Mouse (Mus musculus) limb, embryonic 14.5 days (tissue): ENCODE measurements around the gene Pgam5. TPM values are rescaled to one million over a fixed set of nuclear protein-coding genes. Genes with fewer than 3 reads are reported as not detected.

Experiments
- ATAC-seq: fragments of 200-750 bp; cut with Nextera tagmentation; 2 replicates; pipeline ENCODE4 v1.8.0; 2017; ENCODE audit warnings: low read depth, moderate number of reproducible peaks, moderate TSS enrichment; ENCODE audit not compliant: low FRiP score
- DNase-seq: peaks from one replicate; pipeline ENCODE4 v3.0.0-alpha.2; 2015; ENCODE audit warnings: low spot score
- H3K27ac ChIP-seq: fragments of 300-500 bp; sonication (generic); replicated peaks from 2 replicates; pipeline ENCODE4 v1.5.1; 2014; ENCODE audit warnings: low read depth, mild to moderate bottlenecking, low read length, moderate library complexity, mixed read lengths
- H3K27me3 ChIP-seq: fragments of 300-500 bp; sonication (generic); 2 replicates; pipeline ENCODE4 v1.6.1; 2014; ENCODE audit warnings: low read length, mixed read lengths; ENCODE audit not compliant: control insufficient read depth, insufficient read depth
- H3K36me3 ChIP-seq: fragments of 300-500 bp; sonication (generic); 2 replicates; pipeline ENCODE4 v1.6.1; 2014; ENCODE audit warnings: mild to moderate bottlenecking, low read length, moderate library complexity, mixed read lengths; ENCODE audit not compliant: control insufficient read depth, insufficient read depth
- H3K4me1 ChIP-seq: fragments of 300-500 bp; sonication (generic); 2 replicates; pipeline ENCODE4 v1.6.1; 2014; ENCODE audit warnings: antibody characterized with exemption, low read length, mixed read lengths; ENCODE audit not compliant: control insufficient read depth, insufficient read depth
- H3K4me2 ChIP-seq: fragments of 300-500 bp; sonication (generic); replicated peaks from 2 replicates; pipeline ENCODE4 v1.6.1; 2014; ENCODE audit warnings: low read depth, mild to moderate bottlenecking, low read length, moderate library complexity; ENCODE audit not compliant: severe bottlenecking
- H3K4me3 ChIP-seq: fragments of 300-500 bp; sonication (generic); replicated peaks from 2 replicates; pipeline ENCODE4 v1.5.1; 2014; ENCODE audit warnings: low read length
- H3K9ac ChIP-seq: fragments of 300-500 bp; sonication (generic); 2 replicates; pipeline ENCODE4 v1.6.1; 2014; ENCODE audit warnings: mild to moderate bottlenecking, low read depth, low read length, moderate library complexity; ENCODE audit not compliant: severe bottlenecking
- H3K9me3 ChIP-seq: fragments of 300-500 bp; sonication (generic); 2 replicates; pipeline ENCODE4 v1.6.1; 2016; ENCODE audit warnings: low read length; ENCODE audit not compliant: control insufficient read depth
- POLR2A ChIP-seq: fragments of 200-500 bp; IDR thresholded peaks from 2 replicates; pipeline ENCODE4 v1.8.0; 2012; ENCODE audit warnings: inconsistent platforms, mild to moderate bottlenecking, moderate library complexity, borderline replicate concordance; ENCODE audit not compliant: insufficient read depth, insufficient read length; ENCODE audit errors: extremely low read depth
- WGBS: fragments of 180-500 bp; shearing (Covaris S2); extraction: QIAGEN DNeasy Blood & Tissue Kit; methylation state at CpG from one replicate; pipeline ENCODE4 v1.1.7; 2014; 5-methylcytosine and 5-hydroxymethylcytosine counted together
- polyA plus RNA-seq, 2 experiments: library from polyadenylated mRNA; depleted of rRNA in 1 of 2; stranded (reverse) in 1 of 2; unstranded in 1 of 2; fragments of >200 nt; fragmentation: Nextera tagmentation in 1 of 2; extraction: Ambion mirVana in 1 of 2; gene quantifications; 2 replicates each; pipeline versions ENCODE4 v1.2.1 to v1.2.3; 2012 to 2014

The Pgam5 gene
- polyA plus RNA-seq, 2 experiments: 41.0 to 70.2 TPM

GRCm38 (mm10) chr5:110291649-110292048 lies 21.9 kb upstream of the Pgam5 start:
- 80% methylated on average over 1 of the region's 1 CpGs for WGBS
- no peaks in the 10 kb centered on the region for H3K27me3 ChIP-seq
- H3K4me1 ChIP-seq: 0 out of 2 replicates have a peak, but pooled peaks cover 2% of the 10 kb centered on the region
- no peak for ATAC-seq
- H3K27ac ChIP-seq: no peak overlapping the region
- H3K9me3 ChIP-seq: no peaks in the 10 kb centered on the region
- no peak overlapping the region for H3K4me3 ChIP-seq
- no peak overlapping the region for H3K9ac ChIP-seq
- peaks cover 40% of the 10 kb centered on the region for H3K36me3 ChIP-seq
- H3K4me2 ChIP-seq: no peak overlapping the region
- TF ChIP-seq POLR2A: no peak
- DNase-seq: no peak

GRCm38 (mm10) chr5:110287084-110287475 lies 17.4 kb upstream of the Pgam5 start:
- H3K4me2 ChIP-seq: peak overlapping the region; percentile 81
- H3K9ac ChIP-seq: peak overlapping the region; percentile 81; the same call in 1 of the 2 replicates
- TF ChIP-seq POLR2A: no peak
- H3K4me1 ChIP-seq: peaks cover 5% of the 10 kb centered on the region; the same call in 1 of the 2 replicates
- no peak overlapping the region for H3K27ac ChIP-seq
- H3K9me3 ChIP-seq: no peaks in the 10 kb centered on the region
- H3K4me3 ChIP-seq: peak overlapping the region; percentile 66
- peaks cover 9% of the 10 kb centered on the region for H3K36me3 ChIP-seq
- DNase-seq (no peak), ATAC-seq (no peak)
- WGBS: 72% methylated on average over 2 of the region's 2 CpGs
- peaks cover 17% of the 10 kb centered on the region for H3K27me3 ChIP-seq

GRCm38 (mm10) chr5:110286446-110287083 lies 16.9 kb upstream of the Pgam5 start:
- Histone ChIP-seq H3K36me3 (peaks cover 4% of the 10 kb centered on the region), H3K27me3 (peaks cover 17% of the 10 kb centered on the region), H3K4me1 (peaks cover 5% of the 10 kb centered on the region; the same call in 1 of the 2 replicates), H3K9me3 (no peaks in the 10 kb centered on the region), H3K4me2 (peak overlapping the region; percentile 81), H3K9ac (peak overlapping the region; percentile 81), H3K4me3 (peak overlapping the region; percentile 66), H3K27ac (no peak overlapping the region)
- no peak for DNase-seq
- WGBS: 3% methylated on average over 27 of the region's 31 CpGs
- no peak for TF ChIP-seq POLR2A
- peak; percentile 79 for ATAC-seq

- peaks cover 5% of the 10 kb centered on the region; the same call in 1 of the 2 replicates for H3K4me1 ChIP-seq
- H3K9me3 ChIP-seq: no peaks in the 10 kb centered on the region
- peak within 1 kb of the TSS; percentile 81 for H3K4me2 ChIP-seq
- H3K9ac ChIP-seq: peak within 1 kb of the TSS; percentile 81
- WGBS: 0% methylated on average over 34 of the region's 64 CpGs
- H3K27me3 ChIP-seq: peaks cover 17% of the 10 kb centered on the region
- 0 out of 2 replicates have a peak, but pooled peaks have one; percentile 52 for TF ChIP-seq POLR2A
- H3K36me3 ChIP-seq: peaks cover 4% of the 10 kb centered on the region
- no peak within 1 kb of the TSS for H3K27ac ChIP-seq
- peak within 1 kb of the TSS; percentile 66 for H3K4me3 ChIP-seq
- DNase-seq (peak; percentile 95), ATAC-seq (peak; percentile 98)
Measured at GRCm38 (mm10) chr5:110285770-110286445, 16.2 kb upstream of the Pgam5 start, which contains the start of the genes Pxmp2 and Pole. TSS of gene Pxmp2 (minus strand) at chr5:110286186. TSS of gene Pole (plus strand) at chr5:110286306.

GRCm38 (mm10) chr5:110285156-110285555 lies 15.4 kb upstream of the Pgam5 start:
- 11% methylated on average over 15 of the region's 15 CpGs for WGBS
- Histone ChIP-seq H3K27ac (no peak overlapping the region), H3K4me1 (peaks cover 5% of the 10 kb centered on the region; the same call in 1 of the 2 replicates), H3K9ac (0 out of 2 replicates have a peak overlapping the region, but pooled peaks have one; percentile 81), H3K27me3 (peaks cover 17% of the 10 kb centered on the region), H3K36me3 (peaks cover 4% of the 10 kb centered on the region), H3K4me2 (peak overlapping the region; percentile 81), H3K4me3 (peak overlapping the region; percentile 66), H3K9me3 (no peaks in the 10 kb centered on the region)
- TF ChIP-seq POLR2A: no peak
- DNase-seq: no peak
- no peak for ATAC-seq
